Mouse (Mus musculus): ENCODE measurements around the gene Lats2.
"Not testable (repeated sequence)": the region's sequence is repeated elsewhere in the genome, so short reads cannot be mapped to it uniquely, and the experiment has no call there.

Lats2 gene

GRCm38 (mm10) chr14:57695550-57695949 is 62.6 kb downstream of the Lats2 start:
- no peak for DNase-seq (ENCODE audit: low read depth, low spot score)

- no peak for DNase-seq (ENCODE audit: low read depth, low spot score)
Measured at GRCm38 (mm10) chr14:57694246-57694645, 63.9 kb downstream of the Lats2 start.

GRCm38 (mm10) chr14:57692517-57693130 is 65.6 kb downstream of the Lats2 start:
- DNase-seq (ENCODE audit: low read depth, low spot score), result no peak

- DNase-seq (ENCODE audit: low read depth, low spot score), result no peak
Measured at GRCm38 (mm10) chr14:57691316-57691715, 66.9 kb downstream of the Lats2 start.

GRCm38 (mm10) chr14:57690681-57691080 is 67.5 kb downstream of the Lats2 start:
- DNase-seq (ENCODE audit: low read depth, low spot score), result no peak

GRCm38 (mm10) chr14:57688066-57688465 is 70.1 kb downstream of the Lats2 start:
- not testable (repeated sequence) for DNase-seq (ENCODE audit: low read depth, low spot score)

GRCm38 (mm10) chr14:57687441-57687840 is 70.7 kb downstream of the Lats2 start:
- no peak for DNase-seq (ENCODE audit: low read depth, low spot score)

- DNase-seq (ENCODE audit: low read depth, low spot score), result no peak
Measured at GRCm38 (mm10) chr14:57686647-57687046, 71.5 kb downstream of the Lats2 start.

GRCm38 (mm10) chr14:57684579-57684978 is 73.6 kb downstream of the Lats2 start:
- DNase-seq (ENCODE audit: low read depth, low spot score), result no peak

- DNase-seq (ENCODE audit: low read depth, low spot score), result no peak
Measured at GRCm38 (mm10) chr14:57682751-57683150, 75.4 kb downstream of the Lats2 start.

- peak; percentile 77 for DNase-seq (ENCODE audit: low read depth, low spot score)
Measured at GRCm38 (mm10) chr14:57679958-57680535, 78.1 kb downstream of the Lats2 start.

GRCm38 (mm10) chr14:57679523-57679922 is 78.7 kb downstream of the Lats2 start:
- DNase-seq (ENCODE audit: low read depth, low spot score), result no peak

GRCm38 (mm10) chr14:57675481-57675880 is 82.7 kb downstream of the Lats2 start:
- peak; percentile 4 for DNase-seq (ENCODE audit: low read depth, low spot score)

GRCm38 (mm10) chr14:57665628-57665950 is 92.6 kb downstream of the Lats2 start:
- no peak for DNase-seq (ENCODE audit: low read depth, low spot score)

GRCm38 (mm10) chr14:57664822-57665627 is 93.2 kb downstream of the Lats2 start, which contains the start of gene Xpo4:
Xpo4 (minus strand) TSS chr14:57665430.
- DNase-seq (ENCODE audit: low read depth, low spot score), result peak; percentile 66

- no peak for DNase-seq (ENCODE audit: low read depth, low spot score)
Measured at GRCm38 (mm10) chr14:57664311-57664821, 93.8 kb downstream of the Lats2 start.

GRCm38 (mm10) chr14:57663630-57664029 is 94.6 kb downstream of the Lats2 start:
- DNase-seq (ENCODE audit: low read depth, low spot score), result no peak

GRCm38 (mm10) chr14:57658301-57658700 is 99.9 kb downstream of the Lats2 start:
- DNase-seq (ENCODE audit: low read depth, low spot score), result no peak

GRCm38 (mm10) chr14:57657500-57657899 is 100.7 kb downstream of the Lats2 start:
- no peak for DNase-seq (ENCODE audit: low read depth, low spot score)

- DNase-seq (ENCODE audit: low read depth, low spot score), result not testable (repeated sequence)
Measured at GRCm38 (mm10) chr14:57656519-57656918, 101.7 kb downstream of the Lats2 start.

- no peak for DNase-seq (ENCODE audit: low read depth, low spot score)
Measured at GRCm38 (mm10) chr14:57649501-57649900, 108.7 kb downstream of the Lats2 start.

GRCm38 (mm10) chr14:57646155-57646554 is 112.0 kb downstream of the Lats2 start:
- no peak for DNase-seq (ENCODE audit: low read depth, low spot score)

Data from brain, embryonic 18.5 days (tissue).